Mouse (Mus musculus): ENCODE results near the gene Hspb8. TPM values are rescaled to one million over a fixed set of nuclear protein-coding genes. Genes with fewer than 3 reads are reported as not detected.
"Not testable (repeated sequence)": the region's sequence is repeated elsewhere in the genome, so short reads cannot be mapped to it uniquely, and the experiment has no call there.

Gene Hspb8
- total and polyA plus RNA-seq, 2 experiments from 2014 or later: 10.0 to 17.9 TPM

DNA sequence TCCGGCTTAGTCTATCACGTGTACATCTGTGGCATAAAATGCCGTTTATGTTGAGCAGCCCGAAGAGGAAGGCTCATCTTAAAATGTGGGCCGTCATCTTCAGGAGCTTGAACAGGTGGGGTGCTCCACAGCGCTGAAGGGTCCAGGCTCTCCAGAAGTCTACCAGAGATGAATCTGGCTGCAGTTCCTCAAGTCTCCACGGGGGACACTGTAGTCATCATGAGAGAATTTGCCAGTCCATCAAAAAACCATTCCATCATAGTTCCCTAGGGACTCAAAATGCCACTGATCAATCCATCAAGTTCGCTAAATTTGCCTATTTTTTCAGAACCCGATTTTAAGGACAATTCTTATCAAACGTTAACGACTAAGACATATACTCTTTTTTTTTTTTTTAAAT lies 36.6 kb downstream of the Hspb8 start:
- WGBS: 43% methylated on average over 11 of the region's 11 CpGs
- peak; percentile 77 for TF ChIP-seq CTCF (IDR thresholded peaks at IDR 0.05; ENCODE audit: low read depth)
- Histone ChIP-seq H3K27ac (no peak overlapping the region), H3K9me3 (ENCODE audit: low read length) (no peaks in the 10 kb centered on the region), H3K4me2 (ENCODE audit: low read depth, low read length) (no peak overlapping the region), H3K36me3 (ENCODE audit: insufficient read depth, low read length) (no peaks in the 10 kb centered on the region), H3K4me1 (ENCODE audit: insufficient read depth, low read length) (peaks cover 10% of the 10 kb centered on the region), H3K27me3 (ENCODE audit: insufficient read depth, low read length) (no peaks in the 10 kb centered on the region), H3K4me3 (ENCODE audit: low read length) (no peak overlapping the region), H3K9ac (replicated peaks; ENCODE audit: low read length) (no peak overlapping the region)
- ATAC-seq: no peak
- peak; percentile 79 for DNase-seq (ENCODE audit: low spot score)

- ATAC-seq; H3K27me3 ChIP-seq (ENCODE audit: insufficient read depth, low read length): not testable (repeated sequence)
Measured at GRCm38 (mm10) chr5:116382646-116383045, 40.0 kb downstream of the Hspb8 start.

DNA sequence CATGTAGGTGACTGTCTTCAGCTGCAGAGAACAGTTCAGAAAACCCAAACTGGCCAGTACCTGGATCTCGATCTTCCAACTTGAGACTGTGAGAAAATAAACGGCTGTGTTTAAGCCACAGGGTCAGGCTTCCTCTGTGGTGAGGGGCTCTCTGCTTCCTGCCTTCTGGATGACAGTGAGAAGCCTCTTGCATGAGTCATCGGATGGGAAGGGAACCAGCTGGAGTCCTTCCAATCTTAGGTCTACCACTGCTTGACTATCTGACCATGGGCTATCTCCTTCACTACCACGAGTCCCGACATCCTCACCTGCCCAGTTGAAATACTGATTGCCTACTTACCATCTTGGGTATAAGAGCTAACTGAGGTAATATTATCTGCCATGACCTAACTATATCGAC lies 40.9 kb downstream of the Hspb8 start:
- ATAC-seq: no peak
- Histone ChIP-seq H3K9ac (replicated peaks; ENCODE audit: low read length) (no peak overlapping the region), H3K4me2 (ENCODE audit: low read depth, low read length) (no peak overlapping the region), H3K27me3 (ENCODE audit: insufficient read depth, low read length) (no peaks in the 10 kb centered on the region), H3K9me3 (ENCODE audit: low read length) (no peaks in the 10 kb centered on the region), H3K4me1 (ENCODE audit: insufficient read depth, low read length) (no peaks in the 10 kb centered on the region), H3K4me3 (ENCODE audit: low read length) (no peak overlapping the region), H3K36me3 (ENCODE audit: insufficient read depth, low read length) (no peaks in the 10 kb centered on the region), H3K27ac (no peak overlapping the region)
- no peak for TF ChIP-seq CTCF (IDR thresholded peaks at IDR 0.05; ENCODE audit: low read depth)
- WGBS: 82% methylated on average over 6 of the region's 6 CpGs
- DNase-seq (ENCODE audit: low spot score): no peak

More at GRCm38 (mm10) chr5:116382646-116383045, 40.0 kb downstream of the Hspb8 start:
- not testable (repeated sequence) for H3K9ac ChIP-seq (replicated peaks; ENCODE audit: low read length); H3K4me3 ChIP-seq (ENCODE audit: low read length); DNase-seq (ENCODE audit: low spot score); H3K4me1 ChIP-seq (ENCODE audit: insufficient read depth, low read length); H3K27ac ChIP-seq; H3K4me2 ChIP-seq (ENCODE audit: low read depth, low read length); H3K36me3 ChIP-seq (ENCODE audit: insufficient read depth, low read length); H3K9me3 ChIP-seq (ENCODE audit: low read length)
- 92% methylated on average over 7 of the region's 7 CpGs for WGBS

DNA sequence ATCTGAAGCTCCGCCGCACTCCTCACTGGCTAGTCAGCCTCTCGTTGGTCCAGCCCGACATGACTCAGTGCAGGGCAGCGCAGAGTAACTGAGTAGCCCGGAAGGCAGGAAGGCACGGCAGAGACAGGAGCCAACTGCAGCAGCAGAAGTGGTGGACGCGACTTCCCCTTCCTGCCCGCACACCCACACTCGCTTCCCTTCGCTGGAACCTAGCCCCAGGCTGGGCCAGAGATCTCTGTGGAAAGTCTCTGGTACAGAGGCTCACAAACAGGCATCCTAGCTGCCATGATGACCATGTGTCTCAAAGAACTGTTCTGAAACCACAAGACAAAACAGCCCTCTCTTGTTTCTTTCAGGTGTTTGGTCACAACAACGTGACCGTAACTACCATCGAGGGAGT lies 41.4 kb downstream of the Hspb8 start:
- WGBS: 87% methylated on average over 15 of the region's 15 CpGs
- H3K9ac ChIP-seq (replicated peaks; ENCODE audit: low read length): no peak overlapping the region
- H3K27me3 ChIP-seq (ENCODE audit: insufficient read depth, low read length): no peaks in the 10 kb centered on the region
- no peak for ATAC-seq
- H3K4me3 ChIP-seq (ENCODE audit: low read length): no peak overlapping the region
- H3K4me2 ChIP-seq (ENCODE audit: low read depth, low read length): no peak overlapping the region
- H3K27ac ChIP-seq: no peak overlapping the region
- no peak for DNase-seq (ENCODE audit: low spot score)
- no peak for TF ChIP-seq CTCF (IDR thresholded peaks at IDR 0.05; ENCODE audit: low read depth)
- no peaks in the 10 kb centered on the region for H3K9me3 ChIP-seq (ENCODE audit: low read length)
- H3K36me3 ChIP-seq (ENCODE audit: insufficient read depth, low read length): no peaks in the 10 kb centered on the region
- H3K4me1 ChIP-seq (ENCODE audit: insufficient read depth, low read length): no peaks in the 10 kb centered on the region

DNA sequence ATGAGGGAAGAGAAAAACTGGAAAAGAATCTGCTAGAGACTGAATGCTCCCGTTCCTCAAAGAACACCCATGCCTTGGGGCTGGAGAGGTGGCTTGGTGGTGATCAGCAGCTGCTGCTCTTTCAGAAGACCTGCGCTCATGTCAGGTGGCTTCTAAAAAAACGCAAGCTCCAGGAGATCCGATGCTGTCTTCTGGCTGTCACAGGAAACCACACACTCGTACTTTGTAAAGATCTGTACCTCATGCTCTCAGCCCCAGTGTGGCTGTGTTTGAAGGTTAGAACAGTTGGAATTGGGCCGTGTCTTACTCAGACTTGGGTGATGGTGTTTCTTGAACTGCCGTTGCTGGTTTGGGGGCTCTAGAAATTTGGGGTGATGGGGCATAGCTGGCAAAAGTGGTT lies 42.3 kb downstream of the Hspb8 start:
- DNase-seq (ENCODE audit: low spot score): no peak
- Histone ChIP-seq H3K27me3 (ENCODE audit: insufficient read depth, low read length) (no peaks in the 10 kb centered on the region), H3K36me3 (ENCODE audit: insufficient read depth, low read length) (no peaks in the 10 kb centered on the region), H3K4me1 (ENCODE audit: insufficient read depth, low read length) (no peaks in the 10 kb centered on the region), H3K4me3 (ENCODE audit: low read length) (no peak overlapping the region), H3K9me3 (ENCODE audit: low read length) (no peaks in the 10 kb centered on the region), H3K27ac (no peak overlapping the region; the same call in 1 of the 2 replicates), H3K9ac (replicated peaks; ENCODE audit: low read length) (no peak overlapping the region), H3K4me2 (ENCODE audit: low read depth, low read length) (no peak overlapping the region)
- no peak for TF ChIP-seq CTCF (IDR thresholded peaks at IDR 0.05; ENCODE audit: low read depth)
- no peak for ATAC-seq
- WGBS: 70% methylated on average over 7 of the region's 7 CpGs

DNA sequence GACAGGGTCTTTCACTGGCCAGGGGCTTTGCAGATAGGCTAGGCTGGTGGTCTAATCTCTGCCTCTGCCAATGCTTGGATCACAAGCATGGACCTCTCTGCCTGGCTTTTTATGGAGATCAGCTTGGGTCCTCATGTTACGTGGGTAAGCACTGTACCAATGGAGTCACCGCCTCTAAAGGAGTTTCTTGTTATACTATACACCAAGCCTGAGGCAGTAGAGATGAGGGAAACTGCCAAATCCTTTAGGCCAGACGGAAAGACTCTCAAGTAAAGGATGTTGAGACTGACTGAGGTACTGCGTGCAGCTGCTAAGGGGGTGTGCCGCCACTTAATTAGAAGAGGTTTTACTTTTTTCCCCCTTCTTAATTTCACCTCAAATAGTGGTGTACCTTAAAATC lies 43.8 kb downstream of the Hspb8 start:
- Histone ChIP-seq H3K4me2 (ENCODE audit: low read depth, low read length) (no peak overlapping the region), H3K9ac (replicated peaks; ENCODE audit: low read length) (no peak overlapping the region), H3K9me3 (ENCODE audit: low read length) (no peaks in the 10 kb centered on the region), H3K27ac (no peak overlapping the region), H3K4me1 (ENCODE audit: insufficient read depth, low read length) (no peaks in the 10 kb centered on the region), H3K36me3 (ENCODE audit: insufficient read depth, low read length) (no peaks in the 10 kb centered on the region), H3K4me3 (ENCODE audit: low read length) (no peak overlapping the region), H3K27me3 (ENCODE audit: insufficient read depth, low read length) (no peaks in the 10 kb centered on the region)
- no peak for TF ChIP-seq CTCF (IDR thresholded peaks at IDR 0.05; ENCODE audit: low read depth)
- ATAC-seq (no peak), DNase-seq (ENCODE audit: low spot score) (no peak)
- WGBS: 83% methylated on average over 5 of the region's 5 CpGs

- Histone ChIP-seq H3K9ac (replicated peaks; ENCODE audit: low read length) (no peak overlapping the region), H3K27ac (no peak overlapping the region), H3K36me3 (ENCODE audit: insufficient read depth, low read length) (no peaks in the 10 kb centered on the region), H3K4me3 (ENCODE audit: low read length) (no peak overlapping the region), H3K4me2 (ENCODE audit: low read depth, low read length) (no peak overlapping the region), H3K4me1 (ENCODE audit: insufficient read depth, low read length) (no peaks in the 10 kb centered on the region), H3K9me3 (ENCODE audit: low read length) (no peaks in the 10 kb centered on the region), H3K27me3 (ENCODE audit: insufficient read depth, low read length) (no peaks in the 10 kb centered on the region)
- no peak for ATAC-seq
- 39% methylated on average over 9 of the region's 9 CpGs for WGBS
- DNase-seq (ENCODE audit: low spot score): peak; percentile 33
- no peak for TF ChIP-seq CTCF (IDR thresholded peaks at IDR 0.05; ENCODE audit: low read depth)
Measured at GRCm38 (mm10) chr5:116367923-116368322, 54.7 kb downstream of the Hspb8 start.

All from hindbrain, postnatal 0 days (tissue).